Mouse (Mus musculus) ZHBTc4 (cell line): ENCODE results near the gene Zc3h10.

Experiments used
- DNase-seq: peaks from one replicate; pipeline ENCODE4 v3.0.0-alpha.2; 2011; ENCODE audit warnings: low read depth, low spot score

Zc3h10 gene

GRCm38 (mm10) chr10:128547361-128548032 is at the start of gene Zc3h10:
TSS of gene Zc3h10 (minus strand) at chr10:128547774.
- peak; percentile 99 for DNase-seq

GRCm38 (mm10) chr10:128592797-128593196 is 45.2 kb upstream of the Zc3h10 start:
- DNase-seq: no peak

GRCm38 (mm10) chr10:128591436-128591835 is 43.9 kb upstream of the Zc3h10 start:
- DNase-seq: no peak

- peak; percentile 92 for DNase-seq
These were observed 42.7 kb upstream of the Zc3h10 start for GRCm38 (mm10) chr10:128590193-128590690.

- DNase-seq: peak; percentile 87
These were observed 42.1 kb upstream of the Zc3h10 start, which contains the start of gene Erbb3 for GRCm38 (mm10) chr10:128589464-128590192. TSS of gene Erbb3 (minus strand) at chr10:128589652.

GRCm38 (mm10) chr10:128588775-128589463 is 41.3 kb upstream of the Zc3h10 start:
- no peak for DNase-seq

GRCm38 (mm10) chr10:128588136-128588535 is 40.6 kb upstream of the Zc3h10 start:
- DNase-seq: no peak

GRCm38 (mm10) chr10:128587697-128588096 is 40.1 kb upstream of the Zc3h10 start:
- no peak for DNase-seq

GRCm38 (mm10) chr10:128587120-128587519 is 39.5 kb upstream of the Zc3h10 start:
- no peak for DNase-seq

- DNase-seq: no peak
These were observed 39.0 kb upstream of the Zc3h10 start for GRCm38 (mm10) chr10:128586546-128586945.

GRCm38 (mm10) chr10:128584386-128584785 is 36.8 kb upstream of the Zc3h10 start:
- peak; percentile 92 for DNase-seq

GRCm38 (mm10) chr10:128583644-128584043 is 36.1 kb upstream of the Zc3h10 start:
- peak; percentile 58 for DNase-seq

- no peak for DNase-seq
These were observed 32.2 kb upstream of the Zc3h10 start for GRCm38 (mm10) chr10:128579731-128580130.

GRCm38 (mm10) chr10:128579298-128579697 is 31.7 kb upstream of the Zc3h10 start:
- DNase-seq: no peak

- peak; percentile 37 for DNase-seq
These were observed 30.8 kb upstream of the Zc3h10 start for GRCm38 (mm10) chr10:128578330-128578729.

GRCm38 (mm10) chr10:128575063-128575462 is 27.5 kb upstream of the Zc3h10 start:
- peak; percentile 77 for DNase-seq

- DNase-seq: peak; percentile 100
These were observed 18.4 kb upstream of the Zc3h10 start, which contains the start of gene Pa2g4 for GRCm38 (mm10) chr10:128565788-128566531. TSS of gene Pa2g4 (minus strand) at chr10:128565987.

GRCm38 (mm10) chr10:128565206-128565787 is 17.7 kb upstream of the Zc3h10 start:
- DNase-seq: no peak

- no peak for DNase-seq
These were observed 16.0 kb upstream of the Zc3h10 start for GRCm38 (mm10) chr10:128563544-128563943.

GRCm38 (mm10) chr10:128556963-128557362 is 9.4 kb upstream of the Zc3h10 start:
- no peak for DNase-seq

GRCm38 (mm10) chr10:128556286-128556685 is 8.7 kb upstream of the Zc3h10 start:
- peak; percentile 72 for DNase-seq
